Mouse (Mus musculus): Measurements from ENCODE around the gene Cadm1.

Gene Cadm1

GRCm38 (mm10) chr9:47876557-47877206 lies 346.7 kb downstream of the Cadm1 start:
- no peak for DNase-seq (ENCODE audit: low spot score)

GRCm38 (mm10) chr9:47880171-47880570 lies 350.2 kb downstream of the Cadm1 start:
- DNase-seq (ENCODE audit: low spot score) = no peak

- no peak for DNase-seq (ENCODE audit: low spot score)
Measured at GRCm38 (mm10) chr9:47882372-47882771, 352.4 kb downstream of the Cadm1 start.

GRCm38 (mm10) chr9:47891721-47892120 lies 361.7 kb downstream of the Cadm1 start:
- DNase-seq (ENCODE audit: low spot score) = no peak

GRCm38 (mm10) chr9:47892995-47893394 lies 363.0 kb downstream of the Cadm1 start:
- DNase-seq (ENCODE audit: low spot score) = no peak

- DNase-seq (ENCODE audit: low spot score) = no peak
Measured at GRCm38 (mm10) chr9:47894096-47894495, 364.1 kb downstream of the Cadm1 start.

- DNase-seq (ENCODE audit: low spot score) = no peak
Measured at GRCm38 (mm10) chr9:47894661-47895060, 364.7 kb downstream of the Cadm1 start.

GRCm38 (mm10) chr9:47895121-47895520 lies 365.1 kb downstream of the Cadm1 start:
- DNase-seq (ENCODE audit: low spot score) = no peak

- DNase-seq (ENCODE audit: low spot score) = no peak
Measured at GRCm38 (mm10) chr9:47900734-47901133, 370.8 kb downstream of the Cadm1 start.

GRCm38 (mm10) chr9:47903661-47904060 lies 373.7 kb downstream of the Cadm1 start:
- no peak for DNase-seq (ENCODE audit: low spot score)

GRCm38 (mm10) chr9:47904339-47904922 lies 374.5 kb downstream of the Cadm1 start:
- DNase-seq (ENCODE audit: low spot score) = no peak

- DNase-seq (ENCODE audit: low spot score) = no peak
Measured at GRCm38 (mm10) chr9:47906521-47906920, 376.5 kb downstream of the Cadm1 start.

Data from layer of hippocampus, adult 9-10 months (tissue).